Mouse (Mus musculus): ENCODE measurements at regions not wholly inside any gene's neighbourhood (a gene's known extent, or its start where the extent isn't known, plus 50 kb on each side); places are given as distances from the start of the nearest gene placed in this dataset.
A peak's percentile ranks its signal among the peaks of the same experiment; 100 is the strongest.
"Not testable (repeated sequence)": the region's sequence is repeated elsewhere in the genome, so short reads cannot be mapped to it uniquely, and the experiment has no call there.

DNA sequence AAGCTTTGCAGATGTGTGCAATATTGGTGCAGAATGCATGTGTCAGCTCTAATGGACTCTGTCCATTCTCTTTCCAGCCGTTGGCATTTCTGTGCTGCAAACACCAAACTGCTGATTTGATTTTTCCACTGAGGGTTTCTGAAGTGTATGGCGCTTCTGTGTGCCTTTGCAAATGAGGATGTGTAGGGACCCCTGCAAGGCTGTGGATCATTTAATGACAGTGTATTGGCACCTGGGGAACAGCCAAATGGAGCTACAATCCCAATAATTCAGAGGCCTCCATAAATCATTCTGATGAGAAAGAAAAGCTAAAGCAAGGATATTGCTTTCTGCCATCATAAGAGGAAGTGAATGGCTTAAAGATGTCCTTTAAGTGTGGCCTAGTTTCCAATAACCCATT is 305.9 kb upstream of the Pkdcc start:
- DNase-seq (ENCODE audit: low read depth, low spot score) = no peak

- not testable (repeated sequence) for DNase-seq (ENCODE audit: low read depth, low spot score)
Measured at GRCm38 (mm10) chr17:82922986-82923385, 292.1 kb upstream of the Pkdcc start.

DNA sequence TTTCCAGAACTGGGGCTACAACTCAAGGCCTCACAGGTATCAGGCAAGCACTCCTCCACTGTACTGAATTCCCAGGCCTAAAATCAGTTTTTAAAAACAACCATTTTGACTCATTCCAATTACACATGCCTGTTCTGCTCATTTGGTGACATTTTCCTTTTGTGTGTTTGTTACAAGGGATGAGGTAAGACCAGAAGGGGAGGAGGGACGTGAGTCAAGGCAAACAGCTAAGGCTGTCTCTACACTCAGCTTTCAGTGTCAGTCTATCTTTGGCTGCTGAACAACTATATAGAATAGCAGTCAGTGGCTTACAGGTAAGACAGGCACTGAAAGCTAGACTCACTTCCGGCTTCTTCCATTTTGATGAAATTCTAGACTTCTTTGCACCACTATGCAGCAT is 289.3 kb upstream of the Pkdcc start:
- DNase-seq (ENCODE audit: low read depth, low spot score) = no peak

DNA sequence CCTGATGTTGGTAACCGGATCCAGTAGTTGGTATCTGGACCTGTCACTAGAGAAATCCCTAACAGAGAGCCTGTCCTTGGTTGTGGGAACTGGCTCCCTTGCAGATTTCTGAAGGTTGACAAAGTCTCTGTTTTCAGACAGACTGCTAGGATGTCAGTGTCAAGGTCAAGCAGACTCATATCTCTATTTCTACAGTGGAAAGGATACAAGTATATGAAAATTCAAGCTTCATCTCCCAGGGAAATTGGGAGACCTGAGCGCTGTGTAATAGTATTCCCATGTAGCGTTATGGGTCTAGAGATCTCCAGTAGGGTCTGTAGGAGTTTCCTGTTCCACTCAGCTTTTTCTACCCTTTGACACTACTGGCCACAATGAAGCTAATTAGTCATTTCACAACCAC is 287.4 kb upstream of the Pkdcc start:
- no peak for DNase-seq (ENCODE audit: low read depth, low spot score)

DNA sequence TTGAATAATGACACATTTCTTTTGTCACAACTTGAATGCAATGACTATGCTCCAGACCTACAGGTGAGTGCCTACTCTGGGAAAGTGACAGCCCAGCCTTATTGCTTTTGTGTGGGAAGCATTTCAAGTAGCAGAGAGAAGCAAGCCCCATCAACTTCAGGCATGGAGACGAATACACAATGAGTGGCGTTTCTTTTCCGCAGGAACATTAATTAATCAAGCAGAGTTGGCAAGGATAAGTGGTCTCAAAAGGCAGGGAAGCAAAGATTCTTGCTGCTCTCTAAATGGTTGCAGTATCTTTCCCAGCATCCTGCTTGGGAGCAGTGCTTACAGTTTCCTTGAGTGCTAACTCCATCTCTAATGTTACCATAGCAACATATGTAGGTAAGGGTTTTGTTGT is 285.6 kb upstream of the Pkdcc start:
- no peak for DNase-seq (ENCODE audit: low read depth, low spot score)

DNA sequence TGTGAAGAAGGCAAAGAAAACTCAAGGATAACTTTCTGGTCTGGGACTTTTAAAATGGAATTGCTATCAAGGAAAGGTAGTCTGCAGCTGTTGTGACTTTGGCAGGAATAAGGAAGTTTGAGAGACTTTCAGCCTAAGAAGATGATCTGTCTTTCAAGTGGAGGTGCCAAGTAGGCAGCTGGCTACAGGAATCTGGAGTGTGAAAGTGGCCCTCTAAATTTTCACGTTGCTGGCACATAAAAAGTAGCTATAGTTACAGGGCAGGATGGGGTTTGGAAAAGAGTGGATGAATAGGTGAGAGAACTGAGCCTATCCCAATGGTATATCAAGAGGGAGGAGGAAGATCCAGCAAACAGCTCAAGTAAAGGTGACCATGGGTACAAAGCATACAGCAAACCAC is 284.4 kb upstream of the Pkdcc start:
- DNase-seq (ENCODE audit: low read depth, low spot score) = no peak

GRCm38 (mm10) chr17:82931476-82931875 is 283.6 kb upstream of the Pkdcc start:
- no peak for DNase-seq (ENCODE audit: low read depth, low spot score)

DNA sequence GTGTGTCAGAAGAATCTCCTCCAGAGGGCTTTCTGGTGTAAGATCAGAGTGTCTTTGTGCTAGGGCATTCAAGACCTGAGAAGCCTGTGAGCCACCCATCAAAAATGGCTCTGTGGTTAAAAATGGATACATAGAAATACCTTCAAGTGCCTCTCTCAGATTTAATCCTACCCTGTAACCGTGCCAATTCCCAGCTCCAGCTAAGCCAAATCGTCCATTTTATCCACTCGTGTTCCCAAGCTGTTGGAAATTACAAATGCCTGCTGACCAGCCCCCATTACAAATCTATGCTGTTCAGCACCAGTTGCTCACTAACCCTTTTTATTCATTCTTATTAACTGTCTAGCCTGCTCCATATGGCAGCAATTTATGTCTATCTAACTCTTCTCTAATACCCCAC is 278.3 kb upstream of the Pkdcc start:
- no peak for DNase-seq (ENCODE audit: low read depth, low spot score)

- no peak for DNase-seq (ENCODE audit: low read depth, low spot score)
Measured at GRCm38 (mm10) chr17:82946083-82946482, 269.0 kb upstream of the Pkdcc start.

DNA sequence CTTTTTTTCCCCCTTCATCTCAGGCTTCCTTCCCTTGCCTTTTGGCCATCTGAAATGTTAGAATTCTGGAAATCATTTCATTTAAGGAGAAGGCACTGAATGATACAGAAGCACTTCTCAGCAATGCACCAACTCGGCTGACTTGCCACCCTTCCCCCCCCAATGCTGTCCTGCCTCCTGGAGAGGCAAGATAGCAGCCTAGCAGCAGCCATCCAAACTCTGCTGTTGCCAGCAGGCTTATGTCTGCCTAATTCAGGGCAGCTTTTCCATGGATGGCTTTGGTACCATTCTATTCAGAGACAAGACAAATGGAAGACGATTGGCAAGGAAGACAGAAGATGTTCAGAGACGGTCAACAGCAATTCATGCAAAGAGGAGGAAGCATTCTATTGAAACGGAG is 265.3 kb upstream of the Pkdcc start:
- no peak for DNase-seq (ENCODE audit: low read depth, low spot score)

GRCm38 (mm10) chr17:82950268-82950667 is 264.8 kb upstream of the Pkdcc start:
- no peak for DNase-seq (ENCODE audit: low read depth, low spot score)

DNA sequence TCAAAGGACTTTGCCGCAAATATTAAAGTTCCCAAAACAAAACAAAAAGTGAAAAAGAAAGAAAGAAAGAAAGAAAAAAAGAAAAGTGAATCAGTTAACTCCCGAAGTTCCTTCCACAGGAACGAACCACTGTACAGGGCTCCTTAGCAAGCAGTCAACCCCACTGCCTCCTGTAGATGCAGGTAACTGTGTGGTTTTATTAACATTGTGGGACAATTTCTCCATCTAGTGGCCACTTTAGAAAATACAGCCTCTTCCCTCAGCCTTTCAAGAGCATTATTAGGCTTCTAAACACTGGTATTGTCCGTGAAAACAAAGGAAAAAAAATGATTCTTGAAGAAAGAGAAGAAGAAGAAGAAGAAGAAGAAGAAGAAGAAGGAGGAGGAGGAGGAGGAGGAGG is 257.7 kb upstream of the Pkdcc start:
- peak; percentile 71 for DNase-seq (ENCODE audit: low read depth, low spot score)

DNA sequence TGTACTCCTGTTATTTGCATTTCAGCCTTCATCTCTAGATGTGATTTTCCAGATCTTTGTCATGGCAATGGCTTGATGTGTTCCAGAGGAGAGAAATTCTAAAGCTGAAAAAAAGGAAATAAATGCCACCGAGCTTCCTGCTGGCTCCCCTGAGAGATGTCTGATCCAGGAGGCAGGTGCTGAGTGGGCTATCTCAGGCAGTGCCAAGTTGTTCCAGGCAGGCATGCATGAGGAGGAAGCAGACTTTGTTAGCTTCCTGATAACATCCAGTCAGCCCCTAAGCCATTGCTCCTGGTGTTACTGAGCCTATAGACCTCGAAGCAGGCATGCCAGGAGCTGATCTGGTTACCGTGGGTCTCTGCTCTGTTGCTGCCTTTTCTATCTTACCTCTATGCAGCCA is 251.7 kb upstream of the Pkdcc start:
- no peak for DNase-seq (ENCODE audit: low read depth, low spot score)

DNA sequence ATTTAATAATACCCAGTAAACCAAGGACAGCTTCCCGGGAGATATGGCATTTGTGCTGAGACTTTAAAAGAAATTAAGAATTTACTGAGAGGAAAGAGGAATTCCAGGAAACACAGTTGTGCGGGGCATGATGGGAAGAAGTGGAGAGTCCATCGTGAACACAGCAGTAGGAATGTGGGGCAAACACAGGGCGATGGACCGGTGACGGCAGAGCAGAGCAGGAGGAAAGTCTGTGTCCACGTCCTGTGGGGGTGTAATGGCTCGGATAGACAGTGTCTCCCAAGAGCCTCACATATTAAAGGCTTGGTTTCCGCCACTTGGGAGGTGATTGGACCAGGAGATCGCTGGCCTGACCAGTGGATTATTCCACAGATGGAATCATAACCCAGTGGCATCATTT is 215.4 kb upstream of the Pkdcc start:
- no peak for DNase-seq (ENCODE audit: low read depth, low spot score)

- DNase-seq (ENCODE audit: low read depth, low spot score) = peak; percentile 19
Measured at GRCm38 (mm10) chr17:83000411-83000810, 214.7 kb upstream of the Pkdcc start.

GRCm38 (mm10) chr17:83001567-83001966 is 213.5 kb upstream of the Pkdcc start:
- peak; percentile 26 for DNase-seq (ENCODE audit: low read depth, low spot score)

- DNase-seq (ENCODE audit: low read depth, low spot score) = peak; percentile 40
Measured at GRCm38 (mm10) chr17:83010845-83011244, 204.2 kb upstream of the Pkdcc start.

- DNase-seq (ENCODE audit: low read depth, low spot score) = no peak
Measured at GRCm38 (mm10) chr17:83015656-83016055, 199.4 kb upstream of the Pkdcc start.

GRCm38 (mm10) chr17:83016936-83017335 is 198.2 kb upstream of the Pkdcc start:
- no peak for DNase-seq (ENCODE audit: low read depth, low spot score)

- no peak for DNase-seq (ENCODE audit: low read depth, low spot score)
Measured at GRCm38 (mm10) chr17:83019267-83019666, 195.8 kb upstream of the Pkdcc start.

- DNase-seq (ENCODE audit: low read depth, low spot score) = no peak
Measured at GRCm38 (mm10) chr17:83020576-83020975, 194.5 kb upstream of the Pkdcc start.

DNA sequence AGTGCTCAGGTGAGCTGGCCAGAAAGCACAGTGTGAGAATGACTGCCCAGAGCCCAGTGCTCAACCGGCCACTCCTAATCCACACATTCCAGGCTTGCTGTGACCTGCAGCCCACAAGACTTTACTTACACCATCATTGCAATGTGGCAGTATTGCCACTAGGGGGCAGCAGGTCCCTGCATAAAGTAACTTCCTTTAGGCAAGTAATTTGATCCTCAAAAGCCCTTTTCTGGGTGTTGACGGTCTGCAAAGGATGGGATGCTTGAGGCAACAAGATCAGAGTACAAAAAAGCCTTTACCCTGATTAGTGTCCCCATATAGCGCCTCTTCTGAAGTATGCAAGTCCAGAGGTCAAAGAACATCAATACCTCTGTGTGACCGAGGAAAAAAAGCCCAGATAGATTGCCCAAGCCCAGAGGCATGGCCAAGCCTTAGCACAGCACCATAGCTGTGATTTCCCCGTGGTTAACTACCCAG is 189.7 kb upstream of the Pkdcc start:
- DNase-seq (ENCODE audit: low read depth, low spot score) = peak; percentile 91

- DNase-seq (ENCODE audit: low read depth, low spot score) = no peak
Measured at GRCm38 (mm10) chr17:83034914-83035573, 180.0 kb upstream of the Pkdcc start.

GRCm38 (mm10) chr17:83035574-83035918 is 179.5 kb upstream of the Pkdcc start:
- no peak for DNase-seq (ENCODE audit: low read depth, low spot score)
